ENCODE assay signal across 12 mouse cellular contexts in genomic region chr11:101127075-101127474, GRCm38 (mm10). TPM values are rescaled to one million over a fixed set of nuclear protein-coding genes. Genes with fewer than 3 reads are reported as not detected.
DNase-seq lines count a peak whose midpoint lies in the region; ATAC-seq and TF ChIP-seq lines count a peak whose summit lies in the region.
"Had no signal": no experiment of that assay in that cellular context is flagged by ENCODE, and none has a peak within 500 bp of the region (broad histone marks: within the 10 kb centered on the region; RNA-seq: fewer than 3 reads in every experiment).

No protein-coding gene starts in this region.

- intact Hi-C loops in heart, adult 2 months (cut with DNase I) = no loop called here
- intact Hi-C loops in heart, postnatal 25 days (cut with DNase I) = no loop called here

- no peaks in the 10 kb centered on the region for H3K9me3 ChIP-seq in liver, postnatal 0 days (ENCODE audit: low read length)
- no peaks in the 10 kb centered on the region for H3K9me3 ChIP-seq in liver, embryonic 11.5 days (ENCODE audit: control insufficient read depth, low read length)
- peaks cover 22% of the 10 kb centered on the region for H3K9me3 ChIP-seq in CH12.LX (replicated peaks; ENCODE audit: low read length)

- no peak overlapping the region for H3K4me3 ChIP-seq in heart, adult 2 months
- no peak overlapping the region for H3K4me3 ChIP-seq in liver, postnatal 0 days (ENCODE audit: low read depth, low read length)
- no peak overlapping the region for H3K4me3 ChIP-seq in liver, embryonic 11.5 days (ENCODE audit: low read depth, low read length)
- H3K4me3 ChIP-seq in CH12.LX (replicated peaks in 1 of 3; ENCODE audit: low read depth in 2 of 3, low read length in 2 of 3, poor library complexity in 1 of 3) = no peak overlapping the region
- H3K4me3 ChIP-seq: erythroblast, embryonic 14.5 days; midbrain, embryonic 10.5 days had no signal

- H3K36me3 ChIP-seq in heart, adult 2 months (ENCODE audit: control insufficient read depth, insufficient read depth, low read length) = no peaks in the 10 kb centered on the region
- H3K36me3 ChIP-seq in liver, postnatal 0 days (replicated peaks; ENCODE audit: insufficient read depth, low read length) = peaks cover 10% of the 10 kb centered on the region
- H3K36me3 ChIP-seq in liver, embryonic 11.5 days (ENCODE audit: control insufficient read depth, insufficient read depth, low read length) = peaks cover 22% of the 10 kb centered on the region
- peaks cover 45 to 51% of the 10 kb centered on the region in 2 experiments for H3K36me3 ChIP-seq in CH12.LX (replicated peaks in 1 of 2; ENCODE audit: control insufficient read depth in 1 of 2, insufficient read depth in 1 of 2, low read length in 1 of 2)

- ATAC-seq in liver, postnatal 0 days = no peak
- ATAC-seq in liver, embryonic 11.5 days (replicated peaks; ENCODE audit: low FRiP score) = no peak
- no peak for ATAC-seq in erythroblast, adult 5-6 weeks (replicated peaks; ENCODE audit: low FRiP score, poor library complexity, severe bottlenecking)
- ATAC-seq: intestine, embryonic 16.5 days; Patski had no signal

- TF ChIP-seq CTCF in heart, adult 2 months (IDR thresholded peaks at IDR 0.05) = peak; percentile 31
- TF ChIP-seq CTCF in liver, postnatal 0 days (IDR thresholded peaks at IDR 0.05; ENCODE audit: low read depth) = peak; percentile 41; the same call in 1 of the 2 replicates
- peak in 1 of 2 experiments; percentile 53; a peak in 2 of 4 replicates for TF ChIP-seq CTCF in CH12.LX (conservative IDR thresholded peaks at IDR 0.05 in 1 of 2, IDR thresholded peaks at IDR 0.05 in 1 of 2; ENCODE audit: low read depth in 2 of 2, low read length in 2 of 2)

- H3K27me3 ChIP-seq in heart, adult 2 months (ENCODE audit: control insufficient read depth, insufficient read depth, low read length) = no peaks in the 10 kb centered on the region
- no peaks in the 10 kb centered on the region for H3K27me3 ChIP-seq in liver, postnatal 0 days (ENCODE audit: insufficient read depth, low read length)
- H3K27me3 ChIP-seq in liver, embryonic 11.5 days (replicated peaks; ENCODE audit: control insufficient read depth, insufficient read depth, low read length) = no peaks in the 10 kb centered on the region
- no peaks in the 10 kb centered on the region for H3K27me3 ChIP-seq in CH12.LX (replicated peaks)
- H3K27me3 ChIP-seq: Patski had no signal

- no peaks in the 10 kb centered on the region for H3K79me2 ChIP-seq in heart, adult 2 months (replicated peaks; ENCODE audit: control insufficient read depth, insufficient read depth, low read length)
- H3K79me2 ChIP-seq in CH12.LX (replicated peaks; ENCODE audit: control insufficient read depth, extremely low read depth, insufficient read depth, poor library complexity, severe bottlenecking) = no peaks in the 10 kb centered on the region

- no peak overlapping the region for H3K9ac ChIP-seq in heart, adult 2 months (ENCODE audit: low read depth, low read length)
- H3K9ac ChIP-seq in liver, postnatal 0 days (replicated peaks) = no peak overlapping the region
- no peak overlapping the region for H3K9ac ChIP-seq in liver, embryonic 11.5 days (ENCODE audit: low read depth, low read length)
- no peak overlapping the region for H3K9ac ChIP-seq in CH12.LX (ENCODE audit: insufficient read depth, low read depth)

- no peak for TF ChIP-seq POLR2A in heart, adult 2 months (IDR thresholded peaks at IDR 0.05; ENCODE audit: insufficient read depth, low read depth, low read length)
- TF ChIP-seq POLR2A in CH12.LX (IDR thresholded peaks at IDR 0.05; ENCODE audit: low read depth, low read length) = no peak

- in situ Hi-C loops in CH12.LX (cut with MboI; ENCODE audit: low pct_ligation_motif_present, low pct_unique_long_range_greater_than_20kb, low sequenced_read_pairs) = no loop called here

- peak; percentile 26 for TF ChIP-seq RAD21 in CH12.LX (IDR thresholded peaks at IDR 0.05; ENCODE audit: low read depth, low read length)

- no peak overlapping the region for H3K27ac ChIP-seq in heart, adult 2 months
- H3K27ac ChIP-seq in liver, postnatal 0 days (ENCODE audit: low read depth) = no peak overlapping the region
- no peak overlapping the region for H3K27ac ChIP-seq in liver, embryonic 11.5 days (ENCODE audit: low read depth, low read length)
- no peak overlapping the region for H3K27ac ChIP-seq in CH12.LX (ENCODE audit: insufficient read depth, low read depth)
- H3K27ac ChIP-seq: midbrain, embryonic 10.5 days had no signal

- dilution Hi-C loops in CH12.LX (cut with MboI; ENCODE audit: extremely low pct_ligation_motif_present, extremely low pct_unique_long_range_greater_than_20kb, low sequenced_read_pairs) = no loop called here

- H3K4me2 ChIP-seq in liver, postnatal 0 days (ENCODE audit: low read depth, low read length) = no peak overlapping the region
- H3K4me2 ChIP-seq in liver, embryonic 11.5 days = no peak overlapping the region
- H3K4me2 ChIP-seq in CH12.LX (ENCODE audit: insufficient read depth, low read depth, poor library complexity, severe bottlenecking) = no peak overlapping the region

- no peak for DNase-seq in heart, adult 2 months
- no peak for DNase-seq in heart, postnatal 25 days (ENCODE audit: low spot score)
- no peak for DNase-seq in liver, postnatal 0 days
- no peak for DNase-seq in liver, embryonic 11.5 days (ENCODE audit: low spot score)
- no peak for DNase-seq in CH12.LX (ENCODE audit: extremely low read depth)
- peak; percentile 38 for DNase-seq in T-cell, adult 2 months (ENCODE audit: low spot score)
- no peak for DNase-seq in layer of hippocampus, adult 9-11 months

- 86% methylated on average over 1 of the region's 1 CpGs for WGBS in heart, adult 2 months
- 82% methylated on average over 1 of the region's 1 CpGs for WGBS in liver, postnatal 0 days (ENCODE audit: insufficient replicate concordance)
- 95% methylated on average over 1 of the region's 1 CpGs for WGBS in liver, embryonic 11.5 days

- no peak for TF ChIP-seq EP300 in heart, adult 2 months (IDR thresholded peaks at IDR 0.05; ENCODE audit: insufficient read depth, low read depth, low read length)
- no peak for TF ChIP-seq EP300 in liver, postnatal 0 days (IDR thresholded peaks at IDR 0.05; ENCODE audit: low read depth)
- no peak for TF ChIP-seq EP300 in CH12.LX (IDR thresholded peaks at IDR 0.05; ENCODE audit: low read length)

- H3K4me1 ChIP-seq in heart, adult 2 months (ENCODE audit: control insufficient read depth, insufficient read depth, low read length) = no peaks in the 10 kb centered on the region; the same call in 1 of the 2 replicates
- H3K4me1 ChIP-seq in liver, postnatal 0 days (ENCODE audit: insufficient read depth) = peaks cover 3% of the 10 kb centered on the region; the same call in 1 of the 2 replicates
- H3K4me1 ChIP-seq in liver, embryonic 11.5 days (replicated peaks; ENCODE audit: control insufficient read depth, insufficient read depth, low read length) = peaks cover 8% of the 10 kb centered on the region
- H3K4me1 ChIP-seq in CH12.LX (ENCODE audit: control insufficient read depth in 1 of 2, insufficient read depth in 2 of 2) = peaks cover 13 to 39% of the 10 kb centered on the region in 2 experiments
- H3K4me1 ChIP-seq: midbrain, embryonic 10.5 days had no signal

RNA-seq across cellular contexts. Expression of gene Tubg1, which starts 7.3 kb away (rescaled TPM):
- total RNA-seq in heart, adult 2 months (2021) = 10 to 100 TPM; 22.7 to 23.6 TPM
- 14.2 and 17.2 TPM in 2 replicates for polyA plus RNA-seq in heart, adult 2 months (2012; rRNA removed)
- total RNA-seq in heart, postnatal 25 days (2021) = 10 to 100 TPM; 24.4 to 27.3 TPM
- 19.0 and 20.8 TPM in 2 replicates for polyA plus RNA-seq in liver, postnatal 0 days (2015; fragmentation: Nextera tagmentation; extraction: Ambion mirVana)
- polyA plus RNA-seq in liver, embryonic 11.5 days (2014; fragmentation: Nextera tagmentation; extraction: Ambion mirVana) = 82.3 and 85.3 TPM in 2 replicates
- total RNA-seq in CH12.LX (2012; rRNA removed) = 108 and 116 TPM in 2 replicates
- 53.7 and 57.4 TPM in 2 replicates for total RNA-seq in CH12.LX (2014; rRNA removed)
- polyA plus RNA-seq in CH12.LX (2012; ENCODE audit: insufficient read length, low read depth) = 182 and 190 TPM in 2 replicates
- 5.6 and 12.5 TPM in 2 replicates for total RNA-seq in erythroblast, adult 5-6 weeks (2015; ENCODE audit: low replicate concordance)
- total RNA-seq in erythroblast, adult 5-6 weeks (2017; ENCODE audit: low replicate concordance) = 8.2 and 10.5 TPM in 2 replicates

RNA-seq across cellular contexts. Expression of gene Retreg3, which starts 7.4 kb away (rescaled TPM):
- total RNA-seq in heart, adult 2 months (2021) = 10 to 100 TPM; 28.5 to 31.0 TPM
- polyA plus RNA-seq in heart, adult 2 months (2012; rRNA removed) = 31.8 and 53.1 TPM in 2 replicates
- total RNA-seq in heart, postnatal 25 days (2021) = 10 to 100 TPM; 34.0 to 35.5 TPM
- polyA plus RNA-seq in liver, postnatal 0 days (2015; fragmentation: Nextera tagmentation; extraction: Ambion mirVana) = 9.2 and 9.4 TPM in 2 replicates
- polyA plus RNA-seq in liver, embryonic 11.5 days (2014; fragmentation: Nextera tagmentation; extraction: Ambion mirVana) = 11.5 and 12.2 TPM in 2 replicates
- total RNA-seq in CH12.LX (2012; rRNA removed) (46.5 and 48.2 TPM in 2 replicates), CH12.LX (2014; rRNA removed) (50.3 and 55.9 TPM in 2 replicates)
- 53.6 and 54.3 TPM in 2 replicates for polyA plus RNA-seq in CH12.LX (2012; ENCODE audit: insufficient read length, low read depth)
- total RNA-seq in erythroblast, adult 5-6 weeks (2015; ENCODE audit: low replicate concordance) = 35.7 and 40.3 TPM in 2 replicates
- total RNA-seq in erythroblast, adult 5-6 weeks (2017; ENCODE audit: low replicate concordance) = 88.4 and 93.1 TPM in 2 replicates

RNA-seq across cellular contexts. Expression of gene Tubg2, which starts 28.6 kb away (rescaled TPM):
- 1 to 10 TPM; 3.5 TPM for total RNA-seq in heart, adult 2 months (2021)
- 2.1 and 2.9 TPM in 2 replicates for polyA plus RNA-seq in heart, adult 2 months (2012; rRNA removed)
- total RNA-seq in heart, postnatal 25 days (2021) = 1 to 10 TPM; 2.5 to 3.9 TPM
- polyA plus RNA-seq in liver, postnatal 0 days (2015; fragmentation: Nextera tagmentation; extraction: Ambion mirVana) = 0.12 and 0.22 TPM in 2 replicates
- polyA plus RNA-seq in liver, embryonic 11.5 days (2014; fragmentation: Nextera tagmentation; extraction: Ambion mirVana) = 1.3 and 1.8 TPM in 2 replicates
- total RNA-seq in CH12.LX (2012; rRNA removed) = 3.1 and 4.7 TPM in 2 replicates
- 1.2 and 2.1 TPM in 2 replicates for total RNA-seq in CH12.LX (2014; rRNA removed)
- 8.7 and 10.5 TPM in 2 replicates for polyA plus RNA-seq in CH12.LX (2012; ENCODE audit: insufficient read length, low read depth)
- total RNA-seq in erythroblast, adult 5-6 weeks (2015; ENCODE audit: low replicate concordance) = not detected in 2 replicates
- not detected in 2 replicates for total RNA-seq in erythroblast, adult 5-6 weeks (2017; ENCODE audit: low replicate concordance)
- polyA plus RNA-seq: erythroblast, embryonic 14.5 days had no signal

RNA-seq across cellular contexts. Expression of gene Psmc3ip, which starts 31.8 kb away (rescaled TPM):
- 1 to 10 TPM; 1.6 to 2.7 TPM for total RNA-seq in heart, adult 2 months (2021)
- polyA plus RNA-seq in heart, adult 2 months (2012; rRNA removed) = 1.1 and 1.3 TPM in 2 replicates
- total RNA-seq in heart, postnatal 25 days (2021) = 1 to 10 TPM; 3.1 TPM
- 8.1 and 8.2 TPM in 2 replicates for polyA plus RNA-seq in liver, postnatal 0 days (2015; fragmentation: Nextera tagmentation; extraction: Ambion mirVana)
- 40.7 and 42.8 TPM in 2 replicates for polyA plus RNA-seq in liver, embryonic 11.5 days (2014; fragmentation: Nextera tagmentation; extraction: Ambion mirVana)
- 63.7 and 106 TPM in 2 replicates for total RNA-seq in CH12.LX (2012; rRNA removed)
- total RNA-seq in CH12.LX (2014; rRNA removed) = 85.9 and 106 TPM in 2 replicates
- 89.9 and 114 TPM in 2 replicates for polyA plus RNA-seq in CH12.LX (2012; ENCODE audit: insufficient read length, low read depth)
- 2.7 and 4.4 TPM in 2 replicates for total RNA-seq in erythroblast, adult 5-6 weeks (2015; ENCODE audit: low replicate concordance)
- total RNA-seq in erythroblast, adult 5-6 weeks (2017; ENCODE audit: low replicate concordance) = 4.1 and 13.7 TPM in 2 replicates

RNA-seq across cellular contexts. Expression of gene Mlx, which starts 40.0 kb away (rescaled TPM):
- total RNA-seq in heart, adult 2 months (2021) = 10 to 100 TPM; 18.1 to 21.3 TPM
- 23.0 and 45.2 TPM in 2 replicates for polyA plus RNA-seq in heart, adult 2 months (2012; rRNA removed)
- total RNA-seq in heart, postnatal 25 days (2021) = 10 to 100 TPM; 19.1 to 21.4 TPM
- polyA plus RNA-seq in liver, postnatal 0 days (2015; fragmentation: Nextera tagmentation; extraction: Ambion mirVana) = 24.1 and 26.1 TPM in 2 replicates
- polyA plus RNA-seq in liver, embryonic 11.5 days (2014; fragmentation: Nextera tagmentation; extraction: Ambion mirVana) = 45.3 and 45.6 TPM in 2 replicates
- total RNA-seq in CH12.LX (2012; rRNA removed) = 45.2 and 63.0 TPM in 2 replicates
- total RNA-seq in CH12.LX (2014; rRNA removed) = 93.1 and 116 TPM in 2 replicates
- 43.3 and 51.5 TPM in 2 replicates for polyA plus RNA-seq in CH12.LX (2012; ENCODE audit: insufficient read length, low read depth)
- total RNA-seq in erythroblast, adult 5-6 weeks (2015; ENCODE audit: low replicate concordance) = 20.5 and 26.9 TPM in 2 replicates
- 18.4 and 23.7 TPM in 2 replicates for total RNA-seq in erythroblast, adult 5-6 weeks (2017; ENCODE audit: low replicate concordance)
